8 mouse cellular contexts compared by ENCODE assay signal in genomic region chr11:116335244-116336036, GRCm38 (mm10). TPM values are rescaled to one million over a fixed set of nuclear protein-coding genes. Genes with fewer than 3 reads are reported as not detected.
DNase-seq lines count a peak whose midpoint lies in the region; ATAC-seq and TF ChIP-seq lines count a peak whose summit lies in the region.

TSS of gene Foxj1 (minus strand) at chr11:116335399.

- H3K4me3 ChIP-seq in heart, embryonic 11.5 days (ENCODE audit: low read depth, low read length), result peak within 1 kb of the TSS; percentile 59
- H3K4me3 ChIP-seq in kidney, embryonic 16.5 days (ENCODE audit: low read length), result peak within 1 kb of the TSS; percentile 65
- peak within 1 kb of the TSS; percentile 70 for H3K4me3 ChIP-seq in liver, adult 2 months (ENCODE audit: insufficient read depth, low read depth, low read length)
- peak within 1 kb of the TSS; percentile 16 for H3K4me3 ChIP-seq in myocyte

- no peaks in the 10 kb centered on the region for H3K36me3 ChIP-seq in heart, embryonic 11.5 days (ENCODE audit: control insufficient read depth, insufficient read depth, low read length)
- no peaks in the 10 kb centered on the region for H3K36me3 ChIP-seq in kidney, embryonic 16.5 days (ENCODE audit: insufficient read depth, low read length)
- no peaks in the 10 kb centered on the region for H3K36me3 ChIP-seq in liver, adult 2 months (ENCODE audit: control insufficient read depth, insufficient read depth, low read length)
- H3K36me3 ChIP-seq in myocyte (ENCODE audit: control insufficient read depth, insufficient read depth), result no peaks in the 10 kb centered on the region
- no peaks in the 10 kb centered on the region for H3K36me3 ChIP-seq in splenic B cell, adult 2 months (ENCODE audit: control insufficient read depth, insufficient read depth, low read length, poor library complexity, severe bottlenecking)

- peaks cover 23% of the 10 kb centered on the region for H3K4me1 ChIP-seq in heart, embryonic 11.5 days (ENCODE audit: control insufficient read depth, insufficient read depth, low read length)
- H3K4me1 ChIP-seq in kidney, embryonic 16.5 days (ENCODE audit: insufficient read depth, low read length), result peaks cover 73% of the 10 kb centered on the region
- no peaks in the 10 kb centered on the region for H3K4me1 ChIP-seq in liver, adult 2 months (ENCODE audit: control insufficient read depth, insufficient read depth, low read length)

- ATAC-seq in erythroblast, adult 5-6 weeks (replicated peaks; ENCODE audit: low FRiP score, poor library complexity, severe bottlenecking), result peak; percentile 63
- peak; percentile 76 for ATAC-seq in heart, embryonic 11.5 days (replicated peaks; ENCODE audit: insufficient number of reproducible peaks, low FRiP score, low TSS enrichment)
- ATAC-seq in kidney, embryonic 16.5 days (ENCODE audit: low FRiP score, low TSS enrichment), result peak; percentile 83

- TF ChIP-seq POLR2A in liver, adult 2 months (IDR thresholded peaks at IDR 0.05; ENCODE audit: extremely low read depth, insufficient read depth, low read length), result no peak
- TF ChIP-seq POLR2A in myocyte (IDR thresholded peaks at IDR 0.05; ENCODE audit: insufficient read length, low read depth), result no peak

- no peaks in the 10 kb centered on the region for H3K79me2 ChIP-seq in liver, adult 2 months (ENCODE audit: control insufficient read depth, insufficient read depth, low read length)
- H3K79me2 ChIP-seq in myocyte (ENCODE audit: control insufficient read depth, insufficient read depth), result no peaks in the 10 kb centered on the region

- H3K9ac ChIP-seq in heart, embryonic 11.5 days (ENCODE audit: low read depth, low read length), result peak within 1 kb of the TSS; percentile 67
- peak within 1 kb of the TSS; percentile 78 for H3K9ac ChIP-seq in kidney, embryonic 16.5 days (replicated peaks; ENCODE audit: low read length)
- H3K9ac ChIP-seq in liver, adult 2 months (ENCODE audit: low read depth, low read length), result peak within 1 kb of the TSS; percentile 13; the same call in 1 of the 2 replicates

- no peak within 1 kb of the TSS for H3ac ChIP-seq in myocyte (ENCODE audit: control insufficient read depth, insufficient read length)

- no peaks in the 10 kb centered on the region for H3K9me3 ChIP-seq in heart, embryonic 11.5 days (replicated peaks; ENCODE audit: control insufficient read depth, low read length)
- H3K9me3 ChIP-seq in kidney, embryonic 16.5 days (ENCODE audit: low read length), result no peaks in the 10 kb centered on the region

- TF ChIP-seq CTCF in liver, adult 2 months (IDR thresholded peaks at IDR 0.05; ENCODE audit: low read depth, low read length), result peak; percentile 75

- under 1% methylated on average over 61 of the region's 61 CpGs for WGBS in heart, embryonic 11.5 days (ENCODE audit: insufficient replicate concordance)
- under 1% methylated on average over 60 of the region's 61 CpGs for WGBS in kidney, embryonic 16.5 days
- under 1% methylated on average over 61 of the region's 61 CpGs for WGBS in liver, adult 2 months

- peak; percentile 99 for DNase-seq in B cell, adult 2 months
- peak; percentile 95 for DNase-seq in brain, adult 2 months (ENCODE audit: low read depth, low spot score)
- peak; percentile 62 for DNase-seq in liver, adult 2 months (ENCODE audit: extremely low read depth, low read depth, low spot score)
- DNase-seq in splenic B cell, adult 2 months (ENCODE audit: low read depth, low spot score), result peak; percentile 97

- H3K27ac ChIP-seq in heart, embryonic 11.5 days (ENCODE audit: low read depth, low read length), result no peak within 1 kb of the TSS
- peak within 1 kb of the TSS; percentile 90 for H3K27ac ChIP-seq in kidney, embryonic 16.5 days (ENCODE audit: low read length)
- no peak within 1 kb of the TSS for H3K27ac ChIP-seq in liver, adult 2 months (replicated peaks; ENCODE audit: insufficient read depth, low read depth, low read length)

- peaks cover 48% of the 10 kb centered on the region for H3K27me3 ChIP-seq in heart, embryonic 11.5 days (ENCODE audit: control insufficient read depth, insufficient read depth, low read length)
- H3K27me3 ChIP-seq in kidney, embryonic 16.5 days (ENCODE audit: insufficient read depth, low read length), result peaks cover 18% of the 10 kb centered on the region
- H3K27me3 ChIP-seq in liver, adult 2 months (ENCODE audit: control insufficient read depth, insufficient read depth, low read length), result 0 out of 2 replicates have a peak, but pooled peaks cover 8% of the 10 kb centered on the region
- no peaks in the 10 kb centered on the region for H3K27me3 ChIP-seq in myocyte (ENCODE audit: control insufficient read depth, insufficient read depth, insufficient read length)
- H3K27me3 ChIP-seq in splenic B cell, adult 2 months (ENCODE audit: control insufficient read depth, insufficient read depth, low read length, poor library complexity, severe bottlenecking), result no peaks in the 10 kb centered on the region

- H3K4me2 ChIP-seq in heart, embryonic 11.5 days, result peak within 1 kb of the TSS; percentile 87
- H3K4me2 ChIP-seq in kidney, embryonic 16.5 days (replicated peaks; ENCODE audit: low read depth, low read length), result peak within 1 kb of the TSS; percentile 99
- H3K4me2 ChIP-seq in myocyte (ENCODE audit: low read depth), result peak within 1 kb of the TSS; percentile 96

TF ChIP-seq in myocyte, 11 proteins besides CTCF, POLR2A, EP300 and RAD21:
- TF ChIP-seq SRF (IDR thresholded peaks at IDR 0.05; ENCODE audit: control insufficient read depth, insufficient read length, low read depth) (no peak), TCF3 (IDR thresholded peaks at IDR 0.05; ENCODE audit: insufficient read length, low read depth) (no peak), MYOD1 (IDR thresholded peaks at IDR 0.05; ENCODE audit: control insufficient read depth in 1 of 3, insufficient read length in 2 of 3, low read depth in 2 of 3) (peak in 1 of 3 experiments; percentile 18), TCF12 (IDR thresholded peaks at IDR 0.05; ENCODE audit: insufficient read depth, poor library complexity, severe bottlenecking) (no peak), POLR2AphosphoS2 (IDR thresholded peaks at IDR 0.05; ENCODE audit: insufficient read length, low read depth) (peak; percentile 65)

RNA-seq across cellular contexts. Expression of gene Foxj1, which starts in this region (rescaled TPM):
- not detected in 2 replicates for total RNA-seq in erythroblast, adult 5-6 weeks (2015; ENCODE audit: low replicate concordance)
- total RNA-seq in erythroblast, adult 5-6 weeks (2017; ENCODE audit: low replicate concordance), result not detected in 2 replicates
- 0.07 TPM in 1 of 2 replicates, not detected in the other for polyA plus RNA-seq in heart, embryonic 11.5 days (2014; fragmentation: Nextera tagmentation; extraction: Ambion mirVana)
- 2.7 and 3.5 TPM in 2 replicates for polyA plus RNA-seq in kidney, embryonic 16.5 days (2015; fragmentation: Nextera tagmentation; extraction: Ambion mirVana)
- 0.09 and 0.20 TPM in 2 replicates for total RNA-seq in liver, adult 2 months (2014; rRNA removed)
- polyA plus RNA-seq in liver, adult 2 months (2012; rRNA removed), result 0.21 and 0.26 TPM in 2 replicates
- polyA plus RNA-seq in myocyte (2012; fragmentation: generic; extraction: Trizol), result 0.08 TPM

Comparison
In these comparisons a context has a peak if more than half of its experiments do, and no peak if none do; other contexts are left out.
1. Peak in ATAC-seq in erythroblast, adult 5-6 weeks; RNA of the gene not detected or under 1 TPM.
2. Peak in ATAC-seq, H3K4me3 ChIP-seq, H3K9ac ChIP-seq and H3K4me2 ChIP-seq in heart, embryonic 11.5 days; RNA of the gene not detected or under 1 TPM.
3. Peak in DNase-seq, H3K4me3 ChIP-seq and H3K9ac ChIP-seq in liver, adult 2 months; RNA of the gene not detected or under 1 TPM.
4. H3K4me3 ChIP-seq: peak in every context shown above with its lines; median percentile 70 in liver, adult 2 months; 65 in kidney, embryonic 16.5 days; 59 in heart, embryonic 11.5 days; 16 in myocyte.
5. H3K9ac ChIP-seq: peak in every context shown above with its lines; median percentile 78 in kidney, embryonic 16.5 days; 67 in heart, embryonic 11.5 days; 13 in liver, adult 2 months.